Mouse (Mus musculus) hindbrain, embryonic 16.5 days (tissue): ENCODE measurements around the gene Rpia. TPM values are rescaled to one million over a fixed set of nuclear protein-coding genes. Genes with fewer than 3 reads are reported as not detected.

ENCODE experiments used
- ATAC-seq: fragments of 200-750 bp; cut with Nextera tagmentation; 2 replicates; pipeline ENCODE4 v1.8.0; 2017; ENCODE audit warnings: moderate TSS enrichment, moderate library complexity
- H3K27ac ChIP-seq: fragments of 300-500 bp; sonication (generic); 2 replicates; pipeline ENCODE4 v1.5.1; 2014; ENCODE audit warnings: low read depth, mild to moderate bottlenecking, control low read depth, low read length, moderate library complexity
- H3K27me3 ChIP-seq: fragments of 300-500 bp; sonication (generic); replicated peaks from 2 replicates; pipeline ENCODE4 v1.6.1; 2014; ENCODE audit warnings: low read length; ENCODE audit not compliant: control insufficient read depth, insufficient read depth
- H3K36me3 ChIP-seq: fragments of 300-500 bp; sonication (generic); 2 replicates; pipeline ENCODE4 v1.6.1; 2014; ENCODE audit warnings: mild to moderate bottlenecking, low read length, moderate library complexity, mixed read lengths; ENCODE audit not compliant: control insufficient read depth, insufficient read depth
- H3K4me1 ChIP-seq: fragments of 300-500 bp; sonication (generic); 2 replicates; pipeline ENCODE4 v1.6.1; 2014; ENCODE audit warnings: low read depth, low read length; ENCODE audit not compliant: control insufficient read depth, insufficient read depth
- H3K4me2 ChIP-seq: fragments of 300-500 bp; sonication (generic); 2 replicates; pipeline ENCODE4 v1.6.1; 2014; ENCODE audit warnings: mild to moderate bottlenecking, low read length, control low read depth, moderate library complexity
- H3K4me3 ChIP-seq: fragments of 300-500 bp; sonication (generic); 2 replicates; pipeline ENCODE4 v1.5.1; 2014; ENCODE audit warnings: mild to moderate bottlenecking, low read length, control low read depth, moderate library complexity
- H3K9ac ChIP-seq: fragments of 300-500 bp; sonication (generic); 2 replicates; pipeline ENCODE4 v1.6.1; 2014; ENCODE audit warnings: low read depth, mild to moderate bottlenecking, control low read depth, low read length, moderate library complexity
- H3K9me3 ChIP-seq: fragments of 300-500 bp; sonication (generic); 2 replicates; pipeline ENCODE4 v1.6.1; 2014; ENCODE audit warnings: mild to moderate bottlenecking, low read length, moderate library complexity; ENCODE audit not compliant: control insufficient read depth
- WGBS: fragments of 180-500 bp; shearing (Covaris S2); extraction: QIAGEN DNeasy Blood & Tissue Kit; methylation state at CpG from one replicate; pipeline ENCODE4 v1.1.7; 2014; 5-methylcytosine and 5-hydroxymethylcytosine counted together
- polyA plus RNA-seq: library from polyadenylated mRNA; unstranded; fragments of >200 nt; fragmentation: Nextera tagmentation; extraction: Ambion mirVana; gene quantifications from 2 replicates; pipeline ENCODE4 v1.2.1, GENCODE M21; 2015

The Rpia gene
- polyA plus RNA-seq, 1 experiment from 2014 or later, result 2.1 TPM

DNA sequence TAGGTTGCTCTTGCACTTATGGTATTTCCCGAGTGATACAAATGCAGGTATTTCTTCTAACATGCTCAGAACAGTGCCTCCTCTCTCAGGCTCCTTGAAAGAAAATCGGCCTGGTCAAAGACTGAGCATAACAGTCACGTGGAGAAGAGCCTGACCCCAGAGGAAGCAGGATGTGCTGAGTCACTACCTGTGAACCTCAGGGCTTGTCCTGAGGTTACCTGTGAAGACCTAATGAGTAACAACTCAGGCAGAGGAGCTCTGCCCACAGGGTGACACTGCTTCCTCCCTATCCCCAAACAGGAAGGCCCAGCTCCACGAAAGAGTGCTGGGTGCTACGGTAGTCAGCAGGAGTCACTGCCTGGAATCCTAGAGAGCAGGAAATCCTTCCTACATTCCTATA lies 18.3 kb downstream of the Rpia start:
- Histone ChIP-seq H3K9me3 (no peaks in the 10 kb centered on the region), H3K27ac (no peak overlapping the region), H3K36me3 (peaks cover 29% of the 10 kb centered on the region), H3K4me2 (no peak overlapping the region), H3K9ac (no peak overlapping the region), H3K4me3 (no peak overlapping the region), H3K27me3 (no peaks in the 10 kb centered on the region), H3K4me1 (no peaks in the 10 kb centered on the region)
- no peak for ATAC-seq
- 84% methylated on average over 5 of the region's 5 CpGs for WGBS

DNA sequence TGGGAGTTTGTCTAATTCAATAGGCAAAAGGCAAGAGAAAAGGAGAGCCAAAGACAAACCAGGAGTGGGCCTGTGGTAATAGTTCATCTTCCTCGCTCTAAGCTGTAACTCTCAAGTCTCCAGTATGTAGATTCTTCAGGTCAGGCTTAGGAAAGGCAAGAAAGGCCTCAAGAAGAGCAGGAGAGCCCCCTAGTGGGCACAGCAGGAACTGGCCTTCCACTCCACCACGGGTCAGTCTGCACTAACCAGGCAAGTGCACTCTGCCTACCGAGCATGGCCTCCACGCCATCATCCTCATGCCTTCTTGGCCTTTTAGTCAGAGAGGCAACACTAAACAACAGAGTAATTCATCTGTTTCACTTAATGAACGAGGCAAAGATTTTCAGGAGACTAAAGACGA lies 23.3 kb downstream of the Rpia start:
- Histone ChIP-seq H3K4me3 (no peak overlapping the region), H3K36me3 (peaks cover 26% of the 10 kb centered on the region), H3K27me3 (no peaks in the 10 kb centered on the region), H3K9me3 (no peaks in the 10 kb centered on the region), H3K4me2 (no peak overlapping the region), H3K4me1 (no peaks in the 10 kb centered on the region), H3K9ac (no peak overlapping the region), H3K27ac (no peak overlapping the region)
- peak; percentile 86 for ATAC-seq
- 34% methylated on average over 6 of the region's 6 CpGs for WGBS

DNA sequence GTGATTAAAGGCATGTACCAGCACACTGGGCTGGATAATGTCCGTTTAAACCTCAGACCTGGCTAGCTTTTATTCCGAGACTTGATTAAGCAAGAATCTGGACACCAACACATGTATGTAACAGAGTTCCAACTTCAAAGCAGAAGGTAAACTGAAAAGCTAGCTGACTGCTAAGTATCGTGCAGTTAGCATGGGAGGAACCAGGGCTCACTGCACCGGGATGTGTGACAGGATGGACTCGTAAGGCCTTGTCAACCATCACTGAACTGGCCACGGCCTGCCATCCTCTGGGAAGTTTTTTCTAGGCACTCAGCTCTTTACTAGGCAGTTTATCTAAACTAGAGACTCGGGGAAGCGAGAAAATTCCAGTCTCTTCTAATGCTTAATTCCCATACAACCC lies 27.0 kb downstream of the Rpia start:
- H3K27me3 ChIP-seq, result no peaks in the 10 kb centered on the region
- H3K4me2 ChIP-seq, result no peak overlapping the region
- no peak for ATAC-seq
- H3K4me3 ChIP-seq, result no peak overlapping the region
- H3K27ac ChIP-seq, result no peak overlapping the region
- peaks cover 8% of the 10 kb centered on the region for H3K36me3 ChIP-seq
- H3K9ac ChIP-seq, result no peak overlapping the region
- WGBS, result 93% methylated on average over 8 of the region's 8 CpGs
- no peaks in the 10 kb centered on the region for H3K9me3 ChIP-seq
- no peaks in the 10 kb centered on the region for H3K4me1 ChIP-seq

DNA sequence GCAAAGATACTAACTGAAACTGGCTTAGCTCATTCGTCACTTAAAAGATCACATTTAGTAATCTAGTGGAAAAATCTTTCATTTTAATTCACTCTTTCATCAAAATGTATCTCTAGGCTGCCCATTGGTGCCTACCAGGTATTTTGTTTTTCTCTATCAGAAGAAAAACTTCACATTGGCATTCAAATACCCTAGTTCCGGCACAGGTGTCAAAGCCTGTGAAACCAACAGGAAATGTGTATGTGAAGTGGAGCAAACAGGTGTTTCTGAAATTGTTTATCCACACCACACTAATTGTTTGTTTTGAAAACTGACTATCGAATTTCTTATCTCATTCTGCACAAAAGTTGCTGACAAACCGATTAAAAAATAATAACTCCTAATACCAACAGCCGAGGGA lies 27.5 kb downstream of the Rpia start:
- Histone ChIP-seq H3K9me3 (no peaks in the 10 kb centered on the region), H3K4me3 (no peak overlapping the region), H3K4me1 (no peaks in the 10 kb centered on the region), H3K9ac (no peak overlapping the region), H3K4me2 (no peak overlapping the region), H3K27me3 (no peaks in the 10 kb centered on the region), H3K36me3 (peaks cover 7% of the 10 kb centered on the region; the same call in 1 of the 2 replicates), H3K27ac (no peak overlapping the region)
- ATAC-seq, result no peak
- 89% methylated on average over 5 of the region's 5 CpGs for WGBS

DNA sequence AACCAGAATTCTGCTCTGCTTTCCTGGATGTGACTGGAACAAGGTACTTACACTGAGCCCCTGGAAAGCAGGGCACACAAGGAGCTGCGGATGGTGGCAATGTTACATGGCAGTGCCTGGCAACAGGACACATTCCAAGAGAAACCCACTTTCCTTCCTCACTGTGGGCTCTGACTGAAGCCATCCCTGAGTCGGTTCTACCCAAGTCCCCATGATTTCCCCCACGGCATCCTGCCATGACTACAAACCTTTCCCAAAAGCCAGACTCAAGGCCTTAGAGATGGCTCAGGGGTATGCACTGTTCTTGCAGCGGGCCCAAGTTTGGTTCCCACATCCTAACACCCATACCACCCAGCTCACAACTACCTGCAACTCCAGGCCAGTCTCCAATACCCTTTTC lies 28.2 kb downstream of the Rpia start:
- no peaks in the 10 kb centered on the region for H3K9me3 ChIP-seq
- 96% methylated on average over 4 of the region's 4 CpGs for WGBS
- no peak for ATAC-seq
- no peak overlapping the region for H3K27ac ChIP-seq
- no peaks in the 10 kb centered on the region for H3K27me3 ChIP-seq
- H3K4me1 ChIP-seq, result no peaks in the 10 kb centered on the region
- peaks cover 7% of the 10 kb centered on the region; the same call in 1 of the 2 replicates for H3K36me3 ChIP-seq
- no peak overlapping the region for H3K4me3 ChIP-seq
- H3K9ac ChIP-seq, result no peak overlapping the region
- H3K4me2 ChIP-seq, result no peak overlapping the region

DNA sequence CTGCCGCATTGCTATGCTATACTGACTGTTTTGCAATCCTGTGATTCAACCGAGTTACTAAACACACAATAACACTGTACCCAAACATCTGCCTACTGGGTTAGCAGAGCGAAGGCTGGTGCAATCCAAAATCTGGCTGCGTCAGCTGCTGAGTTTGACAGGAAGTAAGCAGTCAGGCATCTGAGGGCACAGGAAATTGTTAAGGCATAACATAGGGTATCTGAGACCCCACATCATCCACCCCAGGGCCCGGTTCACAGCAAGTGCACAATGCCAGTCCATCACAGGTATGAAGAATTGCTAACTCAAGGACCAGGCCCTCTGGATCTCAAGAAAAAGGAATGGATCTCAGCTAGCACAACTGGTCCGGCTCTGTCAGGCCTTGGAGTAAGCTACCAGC lies 29.4 kb downstream of the Rpia start:
- Histone ChIP-seq H3K36me3 (0 out of 2 replicates have a peak, but pooled peaks cover 7% of the 10 kb centered on the region), H3K27ac (no peak overlapping the region), H3K27me3 (no peaks in the 10 kb centered on the region), H3K9me3 (no peaks in the 10 kb centered on the region), H3K9ac (no peak overlapping the region), H3K4me3 (no peak overlapping the region), H3K4me1 (no peaks in the 10 kb centered on the region), H3K4me2 (no peak overlapping the region)
- 89% methylated on average over 6 of the region's 6 CpGs for WGBS
- no peak for ATAC-seq

DNA sequence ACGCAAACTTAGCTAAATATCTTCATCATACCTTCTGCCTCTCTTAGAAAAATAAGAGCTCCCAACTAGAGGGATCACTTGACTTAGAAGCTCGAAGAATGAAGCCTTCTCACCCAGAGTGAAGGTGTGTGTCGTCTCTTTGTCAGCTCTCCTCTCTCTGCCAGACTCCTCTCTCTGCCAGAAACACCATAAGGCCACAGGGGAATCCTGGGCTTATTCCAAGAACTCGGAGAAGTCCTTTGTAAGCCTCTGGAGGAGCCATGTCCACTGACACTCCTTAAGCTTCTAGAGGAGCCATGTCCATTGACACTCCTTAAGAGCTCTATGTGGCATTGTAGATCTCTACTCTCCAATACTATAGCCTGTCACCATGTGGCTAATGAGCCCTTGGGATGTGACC lies 31.1 kb downstream of the Rpia start:
- Histone ChIP-seq H3K36me3 (0 out of 2 replicates have a peak, but pooled peaks cover 2% of the 10 kb centered on the region), H3K4me3 (no peak overlapping the region), H3K4me2 (no peak overlapping the region), H3K9me3 (no peaks in the 10 kb centered on the region), H3K9ac (no peak overlapping the region), H3K4me1 (no peaks in the 10 kb centered on the region), H3K27ac (no peak overlapping the region), H3K27me3 (no peaks in the 10 kb centered on the region)
- ATAC-seq, result no peak
- WGBS, result 71% methylated on average over 4 of the region's 4 CpGs

DNA sequence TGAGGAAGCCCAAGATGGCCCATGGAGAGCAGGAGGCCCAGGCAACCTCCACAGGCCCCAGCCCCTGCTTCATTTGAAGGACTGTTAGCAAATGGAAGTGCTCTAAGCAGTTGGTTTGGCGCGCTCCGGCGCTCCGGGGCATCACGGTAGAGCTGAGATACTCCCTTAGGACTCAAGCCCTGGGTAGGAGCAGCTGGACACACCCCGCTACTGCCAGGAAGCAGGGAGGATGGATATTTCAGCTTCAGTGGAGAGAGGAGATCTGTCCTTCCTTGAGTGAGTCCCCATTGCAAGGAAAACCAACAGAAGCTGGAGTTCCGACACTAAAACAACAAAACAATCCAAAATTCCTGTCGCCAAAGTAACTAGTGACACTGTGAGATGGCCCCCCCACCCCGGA lies 37.2 kb downstream of the Rpia start:
- Histone ChIP-seq H3K4me1 (no peaks in the 10 kb centered on the region), H3K9me3 (no peaks in the 10 kb centered on the region), H3K27me3 (no peaks in the 10 kb centered on the region), H3K27ac (no peak overlapping the region), H3K4me3 (no peak overlapping the region), H3K4me2 (no peak overlapping the region), H3K9ac (no peak overlapping the region), H3K36me3 (no peaks in the 10 kb centered on the region)
- ATAC-seq, result no peak
- 85% methylated on average over 10 of the region's 10 CpGs for WGBS

DNA sequence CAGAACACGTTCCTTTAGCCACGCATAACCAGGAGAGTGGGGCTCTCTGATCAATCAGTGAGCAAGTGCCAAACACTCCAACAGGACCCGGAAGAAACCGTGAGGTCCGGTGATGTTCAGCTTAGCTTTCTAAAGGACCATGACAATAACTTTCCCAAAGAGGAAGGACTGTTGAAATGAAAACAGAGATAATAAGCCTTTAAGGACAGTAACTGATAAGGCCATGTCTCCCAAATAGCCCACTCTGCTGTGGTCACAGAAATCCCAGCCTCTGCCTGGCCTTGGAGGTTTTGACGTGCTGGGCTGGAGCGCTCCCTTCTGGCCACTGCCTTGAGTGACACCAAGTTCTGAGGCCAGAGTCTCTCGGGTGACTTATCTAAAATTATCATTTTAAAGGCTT lies 39.7 kb downstream of the Rpia start:
- Histone ChIP-seq H3K9me3 (no peaks in the 10 kb centered on the region), H3K27me3 (no peaks in the 10 kb centered on the region), H3K27ac (no peak overlapping the region), H3K4me2 (no peak overlapping the region), H3K4me1 (no peaks in the 10 kb centered on the region), H3K9ac (no peak overlapping the region), H3K4me3 (no peak overlapping the region), H3K36me3 (no peaks in the 10 kb centered on the region)
- WGBS, result 60% methylated on average over 8 of the region's 8 CpGs
- ATAC-seq, result no peak

DNA sequence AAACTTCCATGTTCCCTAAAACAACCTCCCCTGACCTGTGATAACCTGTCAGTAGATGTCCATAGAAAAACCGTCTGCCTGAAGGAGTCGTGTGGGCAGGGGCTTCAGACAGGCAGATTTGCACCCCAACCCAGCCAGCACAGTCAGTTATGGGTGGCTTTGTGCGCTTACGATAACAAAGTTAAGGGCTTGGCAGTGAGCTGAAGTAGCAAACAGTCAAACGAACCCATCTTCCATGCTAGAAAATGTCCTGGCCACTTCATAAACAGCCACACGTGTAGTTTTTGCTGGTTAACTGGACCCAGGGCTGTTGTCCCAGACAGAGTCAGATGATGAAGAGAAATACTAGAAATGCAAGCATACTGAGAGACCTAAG lies 40.1 kb downstream of the Rpia start:
- Histone ChIP-seq H3K36me3 (no peaks in the 10 kb centered on the region), H3K27me3 (no peaks in the 10 kb centered on the region), H3K9ac (no peak overlapping the region), H3K9me3 (no peaks in the 10 kb centered on the region), H3K4me2 (no peak overlapping the region), H3K4me1 (no peaks in the 10 kb centered on the region), H3K27ac (no peak overlapping the region), H3K4me3 (no peak overlapping the region)
- 83% methylated on average over 6 of the region's 6 CpGs for WGBS
- no peak for ATAC-seq
